Mouse (Mus musculus) lung, postnatal 36 days (tissue): ENCODE measurements around the gene Olfr1504.
"Not testable (repeated sequence)": the region's sequence is repeated elsewhere in the genome, so short reads cannot be mapped to it uniquely, and the experiment has no call there.

Source experiments
- DNase-seq: peaks from one replicate; pipeline ENCODE4 v3.0.0; 2022; ENCODE audit warnings: mixed read lengths

Gene Olfr1504

GRCm38 (mm10) chr19:13897828-13898227 is at the start of gene Olfr1504:
Gene Olfr1504 (minus strand): TSS chr19:13897928.
- DNase-seq, result no peak

- no peak for DNase-seq
Observed at GRCm38 (mm10) chr19:13913230-13913629, 15.5 kb upstream of the Olfr1504 start, which contains the start of gene Olfr1505. Gene Olfr1505 (plus strand): TSS chr19:13913530.

DNA sequence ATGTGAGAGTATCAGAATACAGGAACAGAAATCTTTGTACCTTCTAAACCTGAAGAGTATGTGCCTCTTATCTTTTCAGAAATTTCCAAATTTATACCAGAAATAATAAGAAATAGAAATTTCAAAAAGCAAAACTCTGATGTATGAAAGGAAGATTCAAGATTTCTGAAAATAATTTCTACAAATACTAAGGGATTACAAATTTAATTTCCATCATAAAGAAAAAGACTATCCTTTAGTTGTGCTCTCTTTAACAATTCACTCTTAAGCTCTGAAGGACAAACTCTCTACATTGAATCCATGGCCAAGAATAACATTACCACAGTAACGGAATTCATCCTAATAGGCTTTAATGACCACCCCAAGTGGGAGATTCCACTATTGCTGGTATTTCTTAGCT is 36.2 kb downstream of the Olfr1504 start, which contains the start of gene Olfr1502:
Olfr1502 (plus strand) TSS at position 301 of the 400 bp plus-strand sequence.
- DNase-seq, result no peak

- not testable (repeated sequence) for DNase-seq
Observed at GRCm38 (mm10) chr19:13850592-13850991, 47.1 kb downstream of the Olfr1504 start, which contains the start of gene Olfr1501. Gene Olfr1501 (minus strand): TSS chr19:13850692.
